Mouse (Mus musculus) hindbrain, postnatal 0 days (tissue): ENCODE data around the gene Fnbp1l. TPM values are rescaled to one million over a fixed set of nuclear protein-coding genes. Genes with fewer than 3 reads are reported as not detected.
A peak's percentile ranks its signal among the peaks of the same experiment; 100 is the strongest.

Experiments used
- ATAC-seq: fragments of 200-750 bp; cut with Nextera tagmentation; 2 replicates; pipeline ENCODE4 v1.8.0; 2017; ENCODE audit warnings: mild to moderate bottlenecking, moderate TSS enrichment, moderate library complexity
- DNase-seq: peaks from one replicate; pipeline ENCODE4 v3.0.0-alpha.2; 2015; ENCODE audit warnings: low spot score
- H3K27ac ChIP-seq: fragments of 300-500 bp; sonication (generic); 2 replicates; pipeline ENCODE4 v1.5.1; 2014; ENCODE audit warnings: mild to moderate bottlenecking
- H3K27me3 ChIP-seq: fragments of 300-500 bp; sonication (generic); 2 replicates; pipeline ENCODE4 v1.6.1; 2014; ENCODE audit warnings: low read length, mixed read lengths; ENCODE audit not compliant: insufficient read depth
- H3K36me3 ChIP-seq: fragments of 300-500 bp; sonication (generic); 2 replicates; pipeline ENCODE4 v1.6.1; 2014; ENCODE audit warnings: low read length, mixed read lengths; ENCODE audit not compliant: insufficient read depth
- H3K4me1 ChIP-seq: fragments of 300-500 bp; sonication (generic); 2 replicates; pipeline ENCODE4 v1.6.1; 2014; ENCODE audit warnings: antibody characterized with exemption, low read length, mixed read lengths; ENCODE audit not compliant: insufficient read depth
- H3K4me2 ChIP-seq: fragments of 300-500 bp; sonication (generic); 2 replicates; pipeline ENCODE4 v1.6.1; 2014; ENCODE audit warnings: low read depth, mild to moderate bottlenecking, low read length, moderate library complexity, mixed read lengths
- H3K4me3 ChIP-seq: fragments of 300-500 bp; sonication (generic); 2 replicates; pipeline ENCODE4 v1.5.1; 2014; ENCODE audit warnings: low read length
- H3K9ac ChIP-seq: fragments of 300-500 bp; sonication (generic); replicated peaks from 2 replicates; pipeline ENCODE4 v1.6.1; 2014; ENCODE audit warnings: mild to moderate bottlenecking, low read length, moderate library complexity, mixed read lengths
- H3K9me3 ChIP-seq: fragments of 300-500 bp; sonication (generic); 2 replicates; pipeline ENCODE4 v1.6.1; 2016; ENCODE audit warnings: low read length, mixed read lengths
- CTCF ChIP-seq: IDR thresholded peaks from 2 replicates; pipeline ENCODE4 v1.5.1; 2016; ENCODE audit warnings: antibody characterized with exemption, control low read depth, low read depth
- WGBS: fragments of 180-500 bp; shearing (Covaris S2); extraction: QIAGEN DNeasy Blood & Tissue Kit; methylation state at CpG from one replicate; pipeline ENCODE4 v1.1.7; 2014; 5-methylcytosine and 5-hydroxymethylcytosine counted together
- microRNA-seq, 2 experiments: library from miRNA; unstranded; fragments of <30 nt; microRNA quantifications; one replicate each; pipeline ENCODE4; 2016
- polyA plus RNA-seq: library from polyadenylated mRNA; unstranded; fragments of >200 nt; fragmentation: Nextera tagmentation; extraction: Ambion mirVana; gene quantifications from 2 replicates; pipeline ENCODE4 v1.2.1, GENCODE M21; 2015
- total RNA-seq: library from RNA; depleted of rRNA; stranded (reverse); fragments of >200 nt; gene quantifications from 2 replicates; pipeline ENCODE4 v1.2.3, GENCODE M21; 2014; rRNA removed

Gene Fnbp1l
- total and polyA plus RNA-seq, 2 experiments from 2014 or later = 73.0 to 146 TPM

- no peak overlapping the region for H3K4me3 ChIP-seq
- H3K9ac ChIP-seq = no peak overlapping the region
- 0 out of 2 replicates have a peak, but pooled peaks cover 4% of the 10 kb centered on the region for H3K4me1 ChIP-seq
- ATAC-seq (no peak), DNase-seq (no peak)
- H3K4me2 ChIP-seq = no peak overlapping the region
- no peak for TF ChIP-seq CTCF
- H3K27me3 ChIP-seq = no peaks in the 10 kb centered on the region
- H3K9me3 ChIP-seq = no peaks in the 10 kb centered on the region
- H3K27ac ChIP-seq = no peak overlapping the region
- H3K36me3 ChIP-seq = no peaks in the 10 kb centered on the region
- 87% methylated on average over 7 of the region's 7 CpGs for WGBS
Measured at GRCm38 (mm10) chr3:122498528-122498927, 121.0 kb downstream of the Fnbp1l start.

DNA sequence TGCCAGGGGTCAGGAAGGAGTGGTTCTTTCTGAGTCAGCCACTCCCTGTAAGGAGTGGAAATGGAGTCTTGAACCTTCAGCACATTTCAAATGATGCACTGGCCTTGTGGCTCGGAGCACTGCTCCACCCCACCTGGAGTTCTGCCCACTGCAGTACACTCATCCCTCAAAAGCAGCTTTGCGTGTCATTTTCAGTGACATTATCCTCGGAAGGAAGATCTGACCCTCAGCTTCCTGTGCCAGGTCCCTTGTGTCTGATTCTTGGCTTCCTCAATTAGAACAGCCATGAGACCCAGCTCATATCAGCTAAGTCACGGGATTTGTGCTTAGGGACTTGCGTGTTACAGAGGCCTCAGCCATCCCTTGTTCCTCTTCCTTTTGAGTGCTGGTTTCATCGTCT is 121.6 kb downstream of the Fnbp1l start:
- no peaks in the 10 kb centered on the region for H3K27me3 ChIP-seq
- H3K9me3 ChIP-seq = no peaks in the 10 kb centered on the region
- no peak overlapping the region for H3K9ac ChIP-seq
- no peak for TF ChIP-seq CTCF
- no peak overlapping the region for H3K4me2 ChIP-seq
- ATAC-seq (no peak), DNase-seq (no peak)
- H3K4me1 ChIP-seq = 0 out of 2 replicates have a peak, but pooled peaks cover 4% of the 10 kb centered on the region
- no peak overlapping the region for H3K27ac ChIP-seq
- WGBS = 80% methylated on average over 6 of the region's 6 CpGs
- H3K4me3 ChIP-seq = no peak overlapping the region
- no peaks in the 10 kb centered on the region for H3K36me3 ChIP-seq

DNA sequence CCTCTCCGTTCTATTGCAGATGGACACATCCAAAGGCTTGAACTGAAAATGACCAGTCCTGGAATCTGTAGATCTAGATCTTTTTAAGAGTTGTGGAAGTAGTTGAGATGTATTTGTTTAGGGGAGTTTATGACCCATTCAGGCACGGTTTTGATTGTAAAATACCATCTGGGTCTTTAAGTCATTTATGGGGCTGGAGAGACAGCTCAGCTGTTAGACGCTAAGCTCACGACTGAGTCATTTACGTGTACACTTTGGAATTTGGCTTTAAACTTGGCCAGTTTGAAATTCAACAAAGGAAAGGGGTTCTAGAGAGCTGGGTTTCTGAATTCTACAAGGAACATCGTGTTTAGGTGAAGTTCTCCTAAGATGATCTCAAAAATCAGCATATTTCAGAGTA is 124.8 kb downstream of the Fnbp1l start:
- no peak overlapping the region for H3K27ac ChIP-seq
- TF ChIP-seq CTCF = no peak
- H3K4me3 ChIP-seq = no peak overlapping the region
- no peaks in the 10 kb centered on the region for H3K36me3 ChIP-seq
- 0 out of 2 replicates have a peak, but pooled peaks cover 4% of the 10 kb centered on the region for H3K4me1 ChIP-seq
- DNase-seq (no peak), ATAC-seq (no peak)
- H3K4me2 ChIP-seq = no peak overlapping the region
- no peaks in the 10 kb centered on the region for H3K9me3 ChIP-seq
- 86% methylated on average over 6 of the region's 6 CpGs for WGBS
- H3K27me3 ChIP-seq = no peaks in the 10 kb centered on the region
- no peak overlapping the region for H3K9ac ChIP-seq

GRCm38 (mm10) chr3:122492872-122493615 is 126.5 kb downstream of the Fnbp1l start:
- Histone ChIP-seq H3K9ac (no peak overlapping the region), H3K4me1 (peaks cover 4% of the 10 kb centered on the region; the same call in 1 of the 2 replicates), H3K4me2 (peak overlapping the region; percentile 46), H3K27me3 (no peaks in the 10 kb centered on the region), H3K27ac (peak overlapping the region; percentile 15; the same call in 1 of the 2 replicates), H3K4me3 (peak overlapping the region; percentile 10), H3K9me3 (no peaks in the 10 kb centered on the region), H3K36me3 (no peaks in the 10 kb centered on the region)
- no peak for DNase-seq
- ATAC-seq = no peak
- TF ChIP-seq CTCF = no peak
- 59% methylated on average over 21 of the region's 21 CpGs for WGBS

DNA sequence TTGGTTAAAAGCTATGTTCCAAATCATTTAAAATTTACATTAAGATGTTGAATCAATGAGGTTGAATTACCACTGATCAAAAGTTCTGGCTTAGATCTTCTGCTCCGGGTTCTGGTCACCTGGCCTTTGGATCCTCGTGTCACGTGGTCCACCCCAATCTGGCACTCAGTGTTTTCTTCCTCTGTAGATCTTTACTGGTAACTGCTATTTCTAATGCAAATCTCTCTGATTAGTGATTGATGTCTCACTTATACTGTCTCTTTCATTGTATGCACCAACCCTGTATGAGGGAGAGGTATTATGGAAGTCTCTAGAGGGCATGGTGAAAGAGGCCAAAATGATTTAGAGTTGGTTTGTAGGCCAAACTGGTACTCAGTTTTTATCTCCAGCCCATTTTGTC is 127.5 kb downstream of the Fnbp1l start:
- no peak for DNase-seq

DNA sequence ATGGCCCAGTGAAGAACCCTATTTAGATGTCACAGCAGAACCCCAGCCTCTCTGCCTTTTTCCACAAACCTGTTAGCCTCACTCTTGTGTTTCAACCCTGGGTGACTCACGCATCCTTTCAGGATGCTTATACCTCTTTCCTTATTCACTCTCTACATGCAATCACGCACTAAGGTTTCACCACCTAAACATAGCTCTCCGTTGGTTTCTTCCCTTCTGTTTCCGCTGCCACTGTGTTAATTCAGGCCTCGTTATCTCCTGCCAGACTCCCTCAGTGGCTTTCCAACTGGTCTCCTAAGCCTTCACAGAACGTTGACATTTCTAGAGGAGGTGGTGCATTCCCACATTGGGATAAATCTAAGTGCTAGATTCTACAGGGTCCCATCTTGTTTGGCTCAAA is 128.9 kb downstream of the Fnbp1l start:
- Histone ChIP-seq H3K9me3 (no peaks in the 10 kb centered on the region), H3K27ac (no peak overlapping the region), H3K4me1 (no peaks in the 10 kb centered on the region; the same call in 1 of the 2 replicates), H3K4me3 (no peak overlapping the region), H3K9ac (no peak overlapping the region), H3K4me2 (no peak overlapping the region), H3K27me3 (no peaks in the 10 kb centered on the region), H3K36me3 (no peaks in the 10 kb centered on the region)
- DNase-seq = no peak
- no peak for ATAC-seq
- 79% methylated on average over 6 of the region's 6 CpGs for WGBS
- TF ChIP-seq CTCF = no peak

More for the DNA sequence above, 127.5 kb downstream of the Fnbp1l start:
- Histone ChIP-seq H3K9ac (no peak overlapping the region), H3K4me2 (no peak overlapping the region), H3K9me3 (no peaks in the 10 kb centered on the region), H3K27ac (no peak overlapping the region), H3K36me3 (no peaks in the 10 kb centered on the region), H3K4me3 (no peak overlapping the region), H3K27me3 (no peaks in the 10 kb centered on the region), H3K4me1 (peaks cover 2% of the 10 kb centered on the region; the same call in 1 of the 2 replicates)
- whole genome bisulfite sequencing = 91% methylated on average over 3 of the region's 3 CpGs
- TF ChIP-seq CTCF = no peak
- no peak for ATAC-seq

Small RNAs within 50 kb of the gene (microRNA-seq; reads per million reads assigned to microRNA genes)
- gene Mir7657 = 0 reads per million in 2 experiments

Other genes with a start within 250 kb of the Fnbp1l start
- gene Pde5a, start 109.2 kb upstream of the Fnbp1l start, total RNA-seq = 5.3 and 7.9 TPM in 2 replicates
- 1.7 and 2.2 TPM in 2 replicates for gene Pde5a, start 109.2 kb upstream of the Fnbp1l start, polyA plus RNA-seq